Mouse (Mus musculus) heart, embryonic 12.5 days (tissue): ENCODE measurements at regions not wholly inside any gene's neighbourhood (a gene's known extent, or its start where the extent isn't known, plus 50 kb on each side); places are given as distances from the start of the nearest gene placed in this dataset.

Experiments used
- ATAC-seq: fragments of 200-750 bp; cut with Nextera tagmentation; 2 replicates; pipeline ENCODE4 v1.8.0; 2017; ENCODE audit warnings: moderate TSS enrichment, moderate library complexity; ENCODE audit not compliant: insufficient number of reproducible peaks, low FRiP score
- H3K27ac ChIP-seq: fragments of 300-500 bp; sonication (generic); 2 replicates; pipeline ENCODE4 v1.5.1; 2016; ENCODE audit warnings: mild to moderate bottlenecking, moderate library complexity; ENCODE audit not compliant: poor library complexity, severe bottlenecking
- H3K27me3 ChIP-seq: fragments of 300-500 bp; sonication (generic); replicated peaks from 2 replicates; pipeline ENCODE4 v1.6.1; 2016; ENCODE audit warnings: mild to moderate bottlenecking, moderate library complexity
- H3K36me3 ChIP-seq: fragments of 300-500 bp; sonication (generic); 2 replicates; pipeline ENCODE4 v1.6.1; 2016; ENCODE audit warnings: mild to moderate bottlenecking, moderate library complexity
- H3K4me1 ChIP-seq: fragments of 300-500 bp; sonication (generic); replicated peaks from 2 replicates; pipeline ENCODE4 v1.6.1; 2016; ENCODE audit warnings: mild to moderate bottlenecking
- H3K4me2 ChIP-seq: fragments of 300-500 bp; sonication (generic); 2 replicates; pipeline ENCODE4 v1.6.1; 2016; ENCODE audit warnings: mild to moderate bottlenecking, moderate library complexity
- H3K4me3 ChIP-seq: fragments of 300-500 bp; sonication (generic); 2 replicates; pipeline ENCODE4 v1.5.1; 2016; ENCODE audit warnings: mild to moderate bottlenecking
- H3K9ac ChIP-seq: fragments of 300-500 bp; sonication (generic); 2 replicates; pipeline ENCODE4 v1.6.1; 2016; ENCODE audit warnings: mild to moderate bottlenecking, moderate library complexity
- H3K9me3 ChIP-seq: fragments of 300-500 bp; sonication (generic); replicated peaks from 2 replicates; pipeline ENCODE4 v1.6.1; 2016; ENCODE audit warnings: mild to moderate bottlenecking, moderate library complexity
- WGBS: fragments of 180-500 bp; shearing (Covaris S2); methylation state at CpG from one replicate; pipeline ENCODE4 v1.1.7; 2016; 5-methylcytosine and 5-hydroxymethylcytosine counted together

- Histone ChIP-seq H3K4me1 (no peaks in the 10 kb centered on the region), H3K9ac (no peak overlapping the region), H3K9me3 (no peaks in the 10 kb centered on the region), H3K27ac (no peak overlapping the region), H3K27me3 (no peaks in the 10 kb centered on the region), H3K4me2 (no peak overlapping the region), H3K4me3 (no peak overlapping the region), H3K36me3 (no peaks in the 10 kb centered on the region)
- no peak for ATAC-seq
- WGBS: 64% methylated on average over 6 of the region's 6 CpGs
These were observed 230.9 kb downstream of the Gm19410 start for GRCm38 (mm10) chr8:35996330-35997077.

GRCm38 (mm10) chr8:35999584-35999983, 234.0 kb downstream of the Gm19410 start:
- Histone ChIP-seq H3K27ac (no peak overlapping the region), H3K4me2 (no peak overlapping the region), H3K4me3 (no peak overlapping the region), H3K27me3 (no peaks in the 10 kb centered on the region), H3K9me3 (no peaks in the 10 kb centered on the region), H3K36me3 (no peaks in the 10 kb centered on the region), H3K4me1 (no peaks in the 10 kb centered on the region), H3K9ac (no peak overlapping the region)
- ATAC-seq: no peak
- 65% methylated on average over 9 of the region's 9 CpGs for WGBS

- H3K4me3 ChIP-seq: no peak overlapping the region
- H3K9ac ChIP-seq: no peak overlapping the region
- H3K4me2 ChIP-seq: no peak overlapping the region
- H3K27ac ChIP-seq: no peak overlapping the region
- no peak for ATAC-seq
- no peaks in the 10 kb centered on the region for H3K36me3 ChIP-seq
- H3K9me3 ChIP-seq: peaks cover 5% of the 10 kb centered on the region; the same call in 1 of the 2 replicates
- 66% methylated on average over 2 of the region's 2 CpGs for WGBS
- H3K27me3 ChIP-seq: no peaks in the 10 kb centered on the region
- peaks cover 3% of the 10 kb centered on the region; the same call in 1 of the 2 replicates for H3K4me1 ChIP-seq
These were observed 238.8 kb downstream of the Gm19410 start for GRCm38 (mm10) chr8:36004387-36004786.

GRCm38 (mm10) chr8:36005536-36005935, 239.9 kb downstream of the Gm19410 start:
- H3K27me3 ChIP-seq: no peaks in the 10 kb centered on the region
- H3K36me3 ChIP-seq: no peaks in the 10 kb centered on the region
- no peak overlapping the region for H3K4me3 ChIP-seq
- H3K4me1 ChIP-seq: peaks cover 10% of the 10 kb centered on the region
- no peak overlapping the region for H3K9ac ChIP-seq
- H3K9me3 ChIP-seq: peaks cover 5% of the 10 kb centered on the region; the same call in 1 of the 2 replicates
- 54% methylated on average over 3 of the region's 3 CpGs for WGBS
- no peak overlapping the region for H3K4me2 ChIP-seq
- no peak for ATAC-seq
- H3K27ac ChIP-seq: no peak overlapping the region

- no peak for ATAC-seq
- Histone ChIP-seq H3K36me3 (no peaks in the 10 kb centered on the region), H3K4me2 (no peak overlapping the region), H3K4me3 (no peak overlapping the region), H3K27me3 (no peaks in the 10 kb centered on the region), H3K27ac (no peak overlapping the region), H3K4me1 (peaks cover 14% of the 10 kb centered on the region), H3K9ac (no peak overlapping the region), H3K9me3 (peaks cover 5% of the 10 kb centered on the region; the same call in 1 of the 2 replicates)
- 41% methylated on average over 1 of the region's 1 CpGs for WGBS
These were observed 242.1 kb downstream of the Gm19410 start for GRCm38 (mm10) chr8:36007724-36008123.

- H3K9ac ChIP-seq: no peak overlapping the region
- no peak for ATAC-seq
- H3K4me3 ChIP-seq: no peak overlapping the region
- no peak overlapping the region for H3K4me2 ChIP-seq
- 45% methylated on average over 9 of the region's 9 CpGs for WGBS
- H3K9me3 ChIP-seq: peaks cover 5% of the 10 kb centered on the region; the same call in 1 of the 2 replicates
- no peaks in the 10 kb centered on the region for H3K36me3 ChIP-seq
- H3K27me3 ChIP-seq: no peaks in the 10 kb centered on the region
- H3K27ac ChIP-seq: no peak overlapping the region
- peaks cover 14% of the 10 kb centered on the region for H3K4me1 ChIP-seq
These were observed 244.0 kb downstream of the Gm19410 start for GRCm38 (mm10) chr8:36009565-36009964.

GRCm38 (mm10) chr8:36010446-36011217, 245.0 kb downstream of the Gm19410 start:
- Histone ChIP-seq H3K27me3 (no peaks in the 10 kb centered on the region), H3K4me3 (no peak overlapping the region), H3K36me3 (no peaks in the 10 kb centered on the region), H3K9ac (no peak overlapping the region), H3K27ac (no peak overlapping the region), H3K9me3 (peaks cover 5% of the 10 kb centered on the region; the same call in 1 of the 2 replicates), H3K4me2 (no peak overlapping the region), H3K4me1 (peaks cover 14% of the 10 kb centered on the region)
- no peak for ATAC-seq
- 43% methylated on average over 11 of the region's 11 CpGs for WGBS

GRCm38 (mm10) chr8:36014862-36015261, 249.3 kb downstream of the Gm19410 start:
- H3K4me2 ChIP-seq: no peak overlapping the region
- WGBS: 81% methylated on average over 8 of the region's 8 CpGs

GRCm38 (mm10) chr8:36016321-36017114, 250.9 kb downstream of the Gm19410 start:
- no peaks in the 10 kb centered on the region for H3K36me3 ChIP-seq
- no peak for ATAC-seq
- H3K4me3 ChIP-seq: no peak overlapping the region
- no peak overlapping the region for H3K4me2 ChIP-seq
- no peaks in the 10 kb centered on the region for H3K9me3 ChIP-seq
- H3K27me3 ChIP-seq: no peaks in the 10 kb centered on the region
- H3K4me1 ChIP-seq: no peaks in the 10 kb centered on the region
- H3K9ac ChIP-seq: no peak overlapping the region
- no peak overlapping the region for H3K27ac ChIP-seq
- 81% methylated on average over 20 of the region's 20 CpGs for WGBS

More at GRCm38 (mm10) chr8:36014862-36015261, 249.3 kb downstream of the Gm19410 start:
- H3K9me3 ChIP-seq: no peaks in the 10 kb centered on the region
- H3K27me3 ChIP-seq: no peaks in the 10 kb centered on the region
- ATAC-seq: no peak
- H3K4me1 ChIP-seq: peaks cover 7% of the 10 kb centered on the region
- H3K9ac ChIP-seq: no peak overlapping the region
- no peaks in the 10 kb centered on the region for H3K36me3 ChIP-seq
- H3K27ac ChIP-seq: no peak overlapping the region
- H3K4me3 ChIP-seq: no peak overlapping the region

- Histone ChIP-seq H3K9me3 (no peaks in the 10 kb centered on the region), H3K4me1 (no peaks in the 10 kb centered on the region), H3K4me3 (no peak overlapping the region), H3K27ac (no peak overlapping the region), H3K27me3 (no peaks in the 10 kb centered on the region), H3K9ac (no peak overlapping the region), H3K36me3 (no peaks in the 10 kb centered on the region), H3K4me2 (no peak overlapping the region)
- 77% methylated on average over 15 of the region's 15 CpGs for WGBS
- ATAC-seq: no peak
These were observed 253.6 kb downstream of the Gm19410 start for GRCm38 (mm10) chr8:36018993-36019753.
